Mouse (Mus musculus) thymus, postnatal 25 days (tissue): ENCODE data around the gene Sebox.

Source experiments
- DNase-seq: peaks from one replicate; pipeline ENCODE4 v3.0.0; 2022

Sebox gene

DNA sequence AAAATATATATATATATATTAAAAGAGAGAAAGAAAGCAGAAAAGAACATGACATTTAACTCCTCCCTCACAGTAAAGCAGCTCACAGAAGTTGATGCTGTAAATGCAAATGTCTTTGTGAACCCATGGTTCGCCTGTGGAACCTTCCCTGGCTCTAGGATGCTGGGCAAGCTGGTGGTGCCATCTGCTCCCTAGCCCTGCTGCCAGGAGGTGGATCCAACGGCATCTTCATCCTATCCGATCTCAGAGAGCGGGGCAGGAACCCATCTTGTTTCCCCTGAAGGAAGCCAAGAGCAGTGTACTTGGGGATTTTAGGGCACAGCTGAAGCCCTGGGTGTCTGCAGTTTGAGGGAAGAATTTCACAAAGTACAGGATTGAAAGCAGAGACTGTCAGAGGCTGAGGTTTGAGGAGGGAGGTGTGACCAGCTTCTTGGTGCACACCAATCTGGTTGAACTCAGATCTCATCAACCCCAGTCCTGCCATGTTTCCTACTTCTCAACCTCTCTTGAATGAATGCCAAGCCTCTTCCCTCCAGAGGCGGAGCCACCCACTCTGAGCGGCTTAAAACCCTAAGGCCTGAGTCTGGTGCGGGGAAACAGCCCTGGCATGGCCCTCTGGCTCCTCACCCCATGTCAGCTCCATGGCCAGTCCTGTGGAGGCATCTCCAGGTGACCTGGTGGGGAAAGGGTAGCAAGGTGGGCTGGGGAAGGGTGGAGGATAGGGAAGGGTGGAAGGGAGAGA, at the start of gene Sebox:
Gene Sebox, plus strand, starts transcription at position 539 of the 742 bp plus-strand sequence.
- no peak for DNase-seq

DNA sequence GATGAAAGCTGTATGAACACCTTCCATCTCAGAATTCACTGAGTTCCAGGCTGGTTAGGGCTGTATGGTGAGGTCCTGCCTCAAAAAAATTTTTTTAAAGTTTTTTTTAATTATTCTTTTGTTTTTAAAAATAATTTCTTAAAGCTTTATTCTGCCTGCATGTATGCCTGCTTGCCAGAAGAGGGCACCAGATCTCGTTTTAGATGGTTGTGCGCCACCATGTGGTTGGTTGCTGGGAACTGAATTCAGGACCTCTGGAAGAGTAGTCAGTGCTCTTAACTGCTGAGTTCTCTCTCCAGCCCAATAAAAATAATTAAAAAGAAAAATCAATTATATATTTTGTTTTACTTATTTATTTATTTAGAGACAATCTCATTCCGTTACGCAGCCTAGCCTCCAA, 49.6 kb upstream of the Sebox start:
- DNase-seq, result peak; percentile 72

DNA sequence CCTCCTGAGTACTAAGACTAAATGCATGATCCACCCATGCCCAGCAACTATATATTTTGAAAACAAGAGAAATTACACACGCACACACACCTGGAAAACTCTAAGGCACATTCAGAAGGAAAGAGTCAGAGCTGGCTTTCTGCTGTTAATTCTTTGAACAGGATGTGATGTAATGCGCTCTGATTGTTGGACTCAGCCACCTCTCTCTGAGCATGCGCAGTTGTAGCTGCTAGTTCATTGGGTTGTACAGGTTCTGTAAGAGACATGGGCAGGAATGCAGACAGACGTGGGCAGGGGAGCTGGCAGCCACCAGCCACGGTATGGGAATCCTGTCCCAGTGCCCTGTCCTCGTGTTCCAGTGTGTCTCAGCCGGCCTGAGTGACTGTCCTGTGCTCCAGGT, 49.0 kb upstream of the Sebox start:
- no peak for DNase-seq

DNA sequence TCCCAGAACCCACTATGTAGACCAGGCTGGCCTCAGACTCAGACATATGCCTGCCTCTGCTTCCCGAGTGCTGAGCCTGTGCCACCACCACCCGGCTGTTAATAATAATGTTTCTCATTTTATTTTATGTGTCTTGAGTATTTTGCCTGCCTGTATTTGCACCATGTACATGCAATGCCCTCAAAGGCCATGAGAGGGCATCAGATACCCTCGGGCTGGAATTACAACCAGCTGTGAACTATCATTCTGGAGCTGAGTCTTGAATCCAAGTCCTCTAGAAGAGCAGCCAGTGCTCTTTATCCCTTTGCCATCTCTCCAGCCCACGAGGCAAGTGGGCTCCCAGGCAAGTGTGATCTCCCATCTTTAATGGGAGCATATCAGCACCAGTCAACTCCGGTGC, 47.9 kb upstream of the Sebox start:
- peak; percentile 44 for DNase-seq

DNA sequence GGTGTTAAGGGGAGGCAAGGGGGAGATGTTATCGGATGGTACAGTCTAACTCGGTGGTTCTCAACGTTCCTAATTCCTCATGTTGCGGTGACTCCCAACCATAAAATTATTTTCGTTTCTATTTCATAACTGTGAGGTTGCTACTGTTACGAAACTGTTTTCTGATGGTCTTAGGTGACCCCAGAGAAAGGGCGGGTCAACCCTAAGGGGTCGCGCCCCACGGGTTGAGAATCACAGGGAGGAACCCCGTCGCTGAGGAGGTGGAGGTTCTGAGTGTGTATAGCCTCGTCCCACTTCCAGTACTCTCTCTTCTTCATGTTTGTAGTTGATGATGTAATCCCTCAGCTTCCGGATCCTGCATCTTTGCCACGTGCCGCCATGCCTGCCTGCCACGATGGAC, 44.5 kb upstream of the Sebox start:
- DNase-seq, result no peak

DNA sequence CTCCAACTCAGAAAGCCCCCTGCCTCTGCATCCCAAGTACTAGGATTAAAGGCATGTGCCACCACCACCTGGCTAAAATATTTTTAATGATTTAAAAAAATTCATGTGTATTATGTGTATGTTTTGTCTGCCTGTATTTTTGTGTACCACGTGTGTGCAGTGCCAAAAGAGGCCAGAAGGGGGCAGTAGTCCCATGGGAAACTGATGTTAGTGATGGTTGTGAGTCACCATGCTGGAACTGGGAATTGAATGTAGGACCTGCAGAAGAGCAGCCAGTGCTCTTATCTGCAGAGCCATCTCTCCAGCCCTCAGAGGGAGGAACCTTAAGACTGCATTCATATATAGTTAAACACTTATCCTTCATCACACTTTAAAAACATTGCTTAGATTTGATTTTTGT, 41.4 kb upstream of the Sebox start:
- DNase-seq, result no peak

DNA sequence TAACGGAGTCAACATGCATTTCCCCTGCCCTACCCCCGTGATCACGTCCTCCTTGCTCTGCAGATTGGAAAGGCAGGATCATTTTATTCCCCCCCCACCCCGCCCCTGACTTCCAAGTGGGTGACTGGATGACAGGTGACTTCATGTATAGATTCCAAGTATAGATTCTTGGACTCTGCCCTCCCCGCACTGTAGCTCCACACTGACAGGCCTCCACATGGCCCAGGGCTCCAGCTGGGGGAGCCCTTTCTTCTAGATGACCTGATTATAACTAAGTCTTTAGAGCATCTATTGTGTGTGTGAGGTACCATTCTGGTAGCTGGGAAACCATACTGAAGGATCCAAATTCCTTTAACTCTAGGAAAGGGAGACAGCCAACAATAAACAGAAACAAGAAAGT, 40.6 kb upstream of the Sebox start:
- DNase-seq, result no peak

DNA sequence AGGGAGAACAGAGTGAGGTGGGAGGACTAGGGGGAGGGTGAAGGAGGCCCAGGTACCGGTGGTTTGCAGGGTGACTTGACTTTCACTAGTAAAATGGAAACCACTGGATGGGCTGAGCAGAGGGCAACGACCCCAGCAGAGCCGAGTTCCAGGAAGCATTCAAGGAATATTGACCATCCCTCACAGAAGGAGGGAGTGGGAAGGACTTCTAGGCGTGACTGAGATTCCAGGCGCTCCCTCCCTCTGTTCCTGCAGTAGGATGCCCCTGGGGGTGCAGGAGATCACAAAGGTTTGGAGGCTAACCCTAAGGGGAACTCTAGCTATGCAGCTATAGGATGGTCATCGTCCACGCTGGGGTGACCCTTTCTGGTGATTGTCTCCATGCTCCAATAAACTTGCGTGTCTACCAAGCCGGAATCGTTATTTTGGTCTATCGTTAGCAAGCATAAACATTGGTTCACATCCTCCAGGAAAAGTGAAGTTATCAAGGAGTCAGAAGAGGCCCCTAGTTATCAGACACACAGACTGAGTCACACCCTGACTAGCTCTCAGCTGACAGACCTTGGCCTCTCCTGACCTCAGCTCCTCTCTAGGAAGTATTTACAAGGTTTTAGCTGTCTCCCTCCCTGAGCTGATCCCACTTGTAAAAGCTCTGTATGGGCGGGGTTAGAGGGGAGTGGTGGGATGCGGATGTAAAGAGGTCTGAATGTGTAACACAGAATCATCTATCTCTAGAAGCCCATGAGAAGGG, 39.8 kb upstream of the Sebox start:
- DNase-seq, result no peak

DNA sequence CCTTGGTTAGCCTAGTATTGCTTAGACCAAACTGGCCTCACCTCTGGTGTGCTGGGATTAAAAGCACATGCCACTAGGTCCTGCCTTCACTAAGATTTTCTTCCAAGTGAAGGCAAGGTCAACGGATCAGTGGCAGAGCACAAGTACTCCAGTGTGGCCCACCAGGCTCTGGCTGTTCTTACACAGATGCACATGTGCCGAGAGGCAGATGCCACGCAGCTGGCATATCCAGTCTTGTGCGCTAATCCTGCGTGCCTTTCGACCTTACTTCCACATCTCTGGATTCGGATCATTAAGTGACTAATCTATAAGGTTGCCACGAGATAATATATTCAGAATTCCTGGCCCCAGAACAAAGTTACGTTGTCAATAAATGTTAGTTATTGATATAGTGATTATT, 38.1 kb upstream of the Sebox start:
- no peak for DNase-seq

DNA sequence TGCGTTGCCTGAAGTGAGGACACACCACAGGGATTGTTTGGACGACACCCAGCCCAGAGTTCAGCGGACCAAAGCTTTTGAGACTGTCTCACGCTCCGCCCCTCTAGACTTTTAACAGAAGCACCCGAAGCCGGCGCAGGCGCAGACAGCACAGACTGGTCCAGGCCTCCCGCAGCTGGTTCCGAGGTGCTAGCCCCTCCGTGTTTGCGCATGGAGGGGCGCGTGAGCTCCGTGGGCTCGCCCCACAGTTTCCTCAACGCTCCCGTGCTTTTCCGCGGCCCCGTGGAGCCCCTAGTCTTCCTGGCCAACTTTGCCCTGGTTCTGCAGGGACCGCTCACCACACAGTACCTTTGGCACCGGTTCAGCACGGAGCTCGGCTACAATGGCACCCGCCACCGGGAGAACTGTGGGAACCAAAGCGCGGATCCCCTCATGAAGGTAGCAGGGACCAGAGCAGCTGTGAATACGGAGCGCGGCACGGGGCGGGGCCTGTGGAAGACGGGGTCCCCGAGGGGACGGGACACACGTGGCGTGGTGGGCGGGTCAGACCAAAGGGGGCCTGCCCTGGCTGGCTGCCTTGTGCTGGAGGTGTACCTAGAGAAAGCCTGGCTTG, 37.6 kb upstream of the Sebox start, which contains the start of gene Slc46a1:
Gene Slc46a1, plus strand, starts transcription at position 130 of the 613 bp plus-strand sequence.
- peak; percentile 72 for DNase-seq

DNA sequence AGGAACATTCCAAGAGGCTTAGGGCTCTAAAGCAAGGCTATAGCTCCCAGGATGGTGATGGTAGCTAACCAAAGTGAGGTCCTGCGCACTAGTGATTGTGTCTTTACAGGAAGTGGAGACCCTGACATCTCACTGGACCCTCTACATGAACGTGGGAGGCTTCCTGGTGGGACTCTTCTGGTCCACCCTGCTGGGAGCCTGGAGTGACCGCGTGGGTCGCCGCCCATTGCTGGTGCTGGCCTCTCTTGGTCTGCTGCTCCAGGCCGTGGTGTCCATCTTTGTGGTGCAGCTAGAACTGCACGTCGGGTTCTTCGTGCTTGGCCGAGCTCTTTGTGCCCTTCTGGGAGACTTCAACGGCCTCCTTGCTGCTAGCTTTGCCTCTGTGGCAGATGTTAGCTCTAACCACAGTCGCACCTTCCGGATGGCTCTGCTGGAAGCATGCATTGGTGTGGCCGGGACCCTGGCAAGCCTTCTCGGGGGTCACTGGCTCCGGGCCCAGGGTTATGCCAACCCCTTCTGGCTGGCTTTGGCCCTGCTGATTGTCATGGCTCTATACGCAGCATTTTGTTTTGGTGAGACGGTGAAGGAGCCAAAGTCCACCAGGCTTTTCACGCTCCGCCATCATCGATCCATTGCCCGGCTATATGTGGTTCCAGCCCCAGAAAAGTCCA, 36.9 kb upstream of the Sebox start:
- DNase-seq, result no peak

DNA sequence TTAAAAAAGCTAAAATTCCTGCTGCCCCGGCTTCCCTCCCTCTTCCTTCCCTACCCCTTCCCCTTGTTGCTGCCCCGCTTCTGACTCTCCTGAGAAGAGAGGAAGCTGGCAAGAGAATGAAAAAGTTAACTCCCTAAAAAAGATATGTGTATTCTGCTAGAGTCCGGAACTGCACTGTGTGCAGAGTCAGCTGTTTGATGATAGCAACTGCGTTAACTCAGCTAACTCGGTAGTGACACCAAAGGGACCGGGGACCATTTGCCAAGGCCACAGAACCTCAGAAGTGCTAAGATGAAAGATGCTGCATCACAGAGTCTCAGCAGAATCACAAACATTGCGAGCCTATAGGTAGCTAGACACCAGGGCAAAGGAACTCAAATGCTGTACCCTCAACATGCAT, 35.7 kb upstream of the Sebox start:
- no peak for DNase-seq

DNA sequence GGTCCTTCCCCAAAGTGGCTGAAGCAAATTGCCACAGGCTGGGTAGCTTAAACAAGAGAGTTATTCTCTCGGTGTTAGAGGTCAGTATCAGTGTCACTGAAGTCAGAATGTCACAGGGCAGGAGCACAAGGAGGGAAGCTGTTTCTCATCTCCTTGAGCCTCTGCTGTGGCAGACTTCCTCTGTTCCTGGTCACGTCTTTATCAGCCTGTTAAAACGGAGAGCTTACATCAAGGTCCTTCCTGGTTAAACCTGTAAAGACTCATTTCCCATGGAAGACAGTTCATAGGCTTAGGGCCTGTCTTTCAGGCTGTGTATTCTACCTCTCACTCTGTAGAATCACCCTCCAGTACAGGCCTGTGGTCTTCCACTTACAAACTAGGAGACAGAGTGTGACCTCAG, 35.3 kb upstream of the Sebox start:
- no peak for DNase-seq

DNA sequence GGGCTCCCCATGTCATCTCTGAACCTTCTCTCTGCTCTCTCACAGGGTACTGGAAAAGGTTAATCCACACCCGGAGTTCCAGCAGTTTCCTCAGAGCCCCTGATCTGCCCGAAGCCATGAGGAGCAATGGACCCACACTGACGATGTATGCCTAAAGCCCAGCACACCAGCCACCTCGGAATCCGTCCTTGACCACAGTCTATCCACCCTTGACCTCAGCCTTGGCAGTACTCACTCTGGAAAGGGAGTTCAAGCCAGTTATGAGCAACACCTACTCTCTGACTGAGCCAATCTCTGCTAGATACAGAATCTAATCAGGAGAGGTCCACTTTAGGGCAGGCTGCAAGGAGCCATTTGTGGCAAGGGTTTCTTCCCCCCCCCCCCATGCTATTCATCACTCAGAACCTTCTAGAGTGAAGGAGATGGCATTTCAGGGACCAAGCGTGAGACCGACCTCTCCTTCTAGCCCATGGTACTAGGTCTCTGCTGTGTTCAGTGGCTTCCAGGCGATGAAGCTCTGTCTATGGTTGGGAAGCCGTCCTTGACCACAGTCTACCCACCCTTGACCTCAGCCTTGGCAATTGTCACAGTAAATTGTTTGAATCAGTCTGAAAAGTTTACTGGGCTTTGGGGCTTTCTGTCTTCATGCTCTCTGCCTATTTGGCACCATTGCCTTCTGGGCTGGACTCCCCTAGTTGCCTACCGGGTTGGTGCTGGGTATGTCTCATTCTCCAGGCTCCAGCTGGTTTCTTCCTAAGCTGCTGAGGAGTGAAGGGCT, 31.7 kb upstream of the Sebox start:
- DNase-seq, result no peak

DNA sequence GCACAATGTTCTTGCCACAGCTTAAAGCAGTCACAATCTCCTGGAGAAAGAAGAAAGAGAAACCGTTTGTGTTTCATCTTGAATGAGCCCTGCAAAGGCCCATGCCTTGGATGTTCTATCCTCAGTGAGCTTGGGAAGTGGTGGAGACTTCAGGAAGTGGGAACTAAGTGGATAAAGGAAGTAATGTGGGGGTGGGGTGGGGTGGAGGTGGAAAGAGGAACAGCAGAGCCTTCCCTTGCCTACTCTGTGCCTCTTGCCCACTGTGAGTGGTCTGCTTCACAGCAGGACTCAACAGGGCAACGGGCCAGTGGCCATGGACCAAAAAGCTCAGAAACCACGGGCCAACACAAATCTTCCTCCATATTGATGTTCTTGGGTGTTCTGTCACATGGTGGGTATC, 28.0 kb upstream of the Sebox start:
- DNase-seq, result no peak

DNA sequence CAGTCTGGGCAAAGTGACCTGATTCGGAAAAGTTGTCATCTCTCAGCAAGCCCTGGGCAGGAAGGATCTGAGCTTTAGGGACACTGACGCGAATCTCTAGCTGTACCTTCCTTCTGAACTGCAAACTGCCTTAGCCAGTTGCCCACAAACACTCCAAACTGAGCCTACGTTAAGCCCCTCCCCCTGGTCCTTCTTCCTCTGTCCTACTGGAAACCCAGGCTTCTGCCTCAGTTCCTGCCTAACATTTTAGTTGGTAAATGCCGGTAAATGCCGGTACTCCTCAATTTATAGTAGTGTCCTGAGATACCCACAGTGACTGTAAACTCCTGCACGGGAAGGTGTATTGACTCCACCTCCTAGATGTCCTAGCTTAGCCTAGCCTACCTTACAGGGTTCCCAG, 19.6 kb upstream of the Sebox start:
- no peak for DNase-seq

DNA sequence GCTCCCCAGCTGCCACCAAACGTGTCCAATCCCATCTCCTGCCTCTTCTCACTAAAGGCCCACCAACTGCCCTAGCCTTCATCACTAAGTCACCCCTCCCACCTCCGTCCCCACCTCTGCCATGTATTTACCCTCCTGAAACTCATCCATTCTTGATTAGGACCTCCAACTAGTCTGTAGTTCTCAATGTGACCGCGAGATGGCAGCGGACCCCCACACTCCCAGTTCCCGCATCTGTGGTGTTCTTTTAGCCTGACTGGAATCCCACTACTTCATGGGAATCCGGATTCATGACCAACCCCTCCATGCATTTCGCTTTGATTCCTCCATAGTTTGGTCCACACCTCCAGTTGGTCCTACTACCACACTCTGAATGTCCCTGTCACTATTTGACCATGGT, 15.1 kb upstream of the Sebox start:
- DNase-seq, result peak; percentile 65

DNA sequence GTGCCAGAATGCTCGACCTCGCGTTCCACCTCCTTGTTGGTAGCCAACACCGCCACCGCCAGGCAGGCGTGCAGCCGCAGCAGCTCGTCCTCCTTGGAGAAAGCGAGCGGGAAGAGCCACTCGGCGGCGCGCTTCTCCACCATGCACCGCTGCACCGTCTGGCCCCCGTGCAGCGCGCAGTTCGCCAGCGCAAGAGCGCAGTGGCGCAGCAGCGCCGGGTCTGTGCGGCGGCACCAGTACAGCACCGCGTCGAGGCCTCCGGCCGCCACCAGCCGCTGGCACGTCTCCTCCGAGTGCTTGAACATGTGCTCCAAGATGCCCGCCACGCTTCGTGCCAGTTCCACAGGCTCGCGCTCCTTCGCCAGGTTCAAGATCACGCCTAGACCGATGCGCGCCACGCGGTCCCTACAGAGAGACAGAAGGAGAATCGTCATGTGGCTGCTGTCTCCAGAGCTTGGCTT, 12.4 kb upstream of the Sebox start:
- peak; percentile 22 for DNase-seq

DNA sequence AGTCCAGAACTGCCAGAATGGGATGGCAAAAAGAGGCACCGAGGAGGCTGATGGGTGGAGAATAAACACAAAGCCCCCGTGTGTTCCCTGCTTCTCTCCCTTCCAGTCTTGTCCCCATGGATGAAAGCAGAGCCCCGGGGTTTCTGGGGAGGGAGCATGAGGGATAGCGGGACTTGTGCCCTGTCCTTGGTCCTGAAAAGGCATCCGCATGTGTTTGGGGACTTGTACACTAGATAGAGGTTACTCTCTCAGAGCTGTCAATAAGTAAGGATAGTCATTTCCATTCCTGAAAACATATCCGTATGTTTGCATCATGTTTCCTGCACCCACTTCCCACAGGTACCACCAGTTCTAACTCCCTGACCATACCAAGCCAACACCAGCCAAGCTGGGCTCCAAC, 7.3 kb upstream of the Sebox start:
- peak; percentile 8 for DNase-seq

DNA sequence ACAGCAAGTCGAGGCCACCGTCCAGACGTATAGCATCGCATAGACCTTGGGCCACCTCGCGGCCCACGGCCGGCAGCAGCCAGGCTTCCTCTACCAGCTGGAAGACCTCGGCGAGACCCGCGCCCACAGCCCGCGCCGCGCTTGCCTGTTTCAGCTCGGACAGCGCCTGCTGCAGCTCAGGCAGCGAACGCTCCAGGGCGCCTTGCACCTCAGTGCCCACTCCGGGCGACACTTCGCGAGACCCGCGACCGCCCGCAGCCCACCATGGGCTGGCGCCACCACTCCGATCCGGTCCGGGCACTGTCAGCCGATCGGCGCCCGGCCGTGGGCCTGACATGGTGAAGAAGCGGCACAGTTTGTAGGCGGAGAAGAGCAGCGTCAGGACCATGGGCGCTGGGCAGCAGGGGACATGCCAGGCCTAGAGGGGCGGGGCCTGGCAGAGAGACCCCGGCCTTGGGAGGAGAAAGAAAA, 6.1 kb upstream of the Sebox start:
- no peak for DNase-seq

DNA sequence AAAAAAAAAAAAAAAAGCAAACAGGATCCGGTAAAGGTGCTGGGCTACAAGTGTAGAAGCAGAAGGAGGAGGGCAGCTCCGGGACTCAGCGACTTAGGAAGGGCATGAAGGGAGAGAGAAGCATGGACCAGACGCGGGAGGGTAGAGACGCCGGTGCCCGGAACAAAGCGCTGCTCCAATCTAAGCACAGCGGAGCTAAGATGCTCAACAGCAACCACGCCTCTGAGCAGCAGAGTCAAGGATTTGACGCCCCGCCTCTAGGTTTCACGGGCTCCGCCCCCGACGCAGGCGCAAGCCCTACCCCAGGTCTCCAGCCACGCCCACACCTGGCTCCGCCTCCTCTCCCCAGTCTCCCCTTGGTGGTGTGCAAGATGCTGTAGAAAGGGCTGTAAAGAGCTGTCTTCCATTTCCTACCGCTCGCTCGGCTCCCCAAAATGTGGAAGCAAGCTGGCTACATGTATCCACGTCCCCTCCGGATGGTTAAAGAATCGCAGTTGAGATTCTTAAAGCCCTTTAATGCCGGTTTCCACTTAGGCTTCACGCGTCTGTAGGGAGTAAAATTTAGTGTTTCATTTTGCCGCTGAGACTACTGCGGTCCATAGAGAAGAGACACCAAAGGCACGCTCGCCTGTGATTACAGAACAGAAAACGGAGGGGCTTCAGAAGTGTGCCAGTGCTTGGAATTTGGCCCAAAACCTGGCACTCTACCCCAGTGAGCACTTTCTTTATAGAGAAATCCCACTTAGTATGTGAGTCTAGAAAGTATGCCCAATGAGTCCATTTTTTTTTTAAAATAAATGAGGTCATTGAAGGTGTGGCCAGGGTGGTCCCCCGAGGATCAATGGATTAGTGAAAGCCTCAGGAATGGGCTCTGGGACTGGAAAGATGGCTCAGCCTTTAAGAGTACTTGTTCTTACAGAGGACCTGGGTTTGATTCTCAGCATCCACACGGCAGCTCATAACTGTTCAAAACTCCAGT, 5.4 kb upstream of the Sebox start, which contains the start of gene Sarm1:
Gene Sarm1, minus strand, starts transcription at position 211 of the 979 bp plus-strand sequence.
- DNase-seq, result peak; percentile 99
